Mouse (Mus musculus): Measurements from ENCODE around the gene Pfkfb3. TPM values are rescaled to one million over a fixed set of nuclear protein-coding genes. Genes with fewer than 3 reads are reported as not detected.

Gene Pfkfb3
- polyA plus RNA-seq, 1 experiment from 2014 or later = 14.1 TPM

DNA sequence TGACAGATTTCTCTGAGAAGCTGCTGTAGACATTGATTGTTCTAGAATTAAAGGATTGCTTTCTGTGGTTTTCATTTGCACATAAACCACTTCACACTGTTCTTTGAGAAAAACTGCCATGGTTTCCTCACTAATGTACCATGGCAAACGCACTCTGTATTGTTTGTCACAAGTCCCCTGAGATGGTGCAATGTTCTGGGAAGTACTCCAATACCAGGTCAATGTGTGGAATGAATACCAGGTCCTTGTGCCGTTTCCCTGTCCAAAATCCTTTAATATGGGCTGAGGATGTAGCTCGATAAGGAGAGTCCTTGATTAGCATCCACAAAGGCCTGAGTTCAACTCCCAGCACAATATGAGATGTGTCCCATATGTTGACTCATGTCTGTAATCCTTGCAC is 105.2 kb downstream of the Pfkfb3 start:
- Histone ChIP-seq H3K9me3 (ENCODE audit: control insufficient read depth, low read length) (no peaks in the 10 kb centered on the region), H3K4me3 (ENCODE audit: low read depth, low read length) (no peak overlapping the region), H3K27ac (ENCODE audit: low read depth, low read length) (no peak overlapping the region), H3K27me3 (ENCODE audit: control insufficient read depth, insufficient read depth, low read length) (no peaks in the 10 kb centered on the region), H3K36me3 (ENCODE audit: control insufficient read depth, insufficient read depth, low read length) (no peaks in the 10 kb centered on the region), H3K4me2 (ENCODE audit: low read depth, low read length, severe bottlenecking) (no peak overlapping the region), H3K4me1 (replicated peaks; ENCODE audit: control insufficient read depth, insufficient read depth, low read length) (no peaks in the 10 kb centered on the region), H3K9ac (ENCODE audit: low read length) (no peak overlapping the region)
- DNase-seq (ENCODE audit: low spot score) = no peak
- no peak for ATAC-seq (replicated peaks; ENCODE audit: low FRiP score)
- 89% methylated on average over 3 of the region's 3 CpGs for WGBS

DNA sequence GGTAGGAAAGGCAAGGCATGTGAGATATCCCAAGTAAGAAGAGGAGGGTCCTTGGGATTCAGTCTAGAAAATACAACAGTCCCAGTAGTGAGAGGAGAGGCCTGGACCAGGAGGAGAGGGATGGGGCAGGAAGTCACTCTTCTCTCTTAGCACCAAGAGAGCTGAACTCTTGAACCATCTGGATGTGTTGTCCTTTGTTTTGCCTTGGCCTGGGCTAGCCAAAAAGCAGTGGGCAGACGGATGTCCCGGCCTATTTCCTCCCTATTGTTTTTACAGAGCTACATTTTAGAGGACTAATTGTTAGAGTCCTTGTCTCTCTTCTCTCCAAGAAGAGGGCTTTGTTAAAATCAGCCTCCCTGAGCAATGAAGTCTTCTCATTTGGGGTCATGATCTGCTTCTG is 106.0 kb downstream of the Pfkfb3 start:
- H3K4me1 ChIP-seq (replicated peaks; ENCODE audit: control insufficient read depth, insufficient read depth, low read length) = no peaks in the 10 kb centered on the region
- ATAC-seq (replicated peaks; ENCODE audit: low FRiP score) (no peak), DNase-seq (ENCODE audit: low spot score) (no peak)
- WGBS = 68% methylated on average over 2 of the region's 2 CpGs
- no peak overlapping the region for H3K9ac ChIP-seq (ENCODE audit: low read length)
- H3K27me3 ChIP-seq (ENCODE audit: control insufficient read depth, insufficient read depth, low read length) = no peaks in the 10 kb centered on the region
- no peak overlapping the region for H3K4me2 ChIP-seq (ENCODE audit: low read depth, low read length, severe bottlenecking)
- H3K36me3 ChIP-seq (ENCODE audit: control insufficient read depth, insufficient read depth, low read length) = no peaks in the 10 kb centered on the region
- no peak overlapping the region for H3K27ac ChIP-seq (ENCODE audit: low read depth, low read length)
- H3K9me3 ChIP-seq (ENCODE audit: control insufficient read depth, low read length) = no peaks in the 10 kb centered on the region
- H3K4me3 ChIP-seq (ENCODE audit: low read depth, low read length) = no peak overlapping the region

DNA sequence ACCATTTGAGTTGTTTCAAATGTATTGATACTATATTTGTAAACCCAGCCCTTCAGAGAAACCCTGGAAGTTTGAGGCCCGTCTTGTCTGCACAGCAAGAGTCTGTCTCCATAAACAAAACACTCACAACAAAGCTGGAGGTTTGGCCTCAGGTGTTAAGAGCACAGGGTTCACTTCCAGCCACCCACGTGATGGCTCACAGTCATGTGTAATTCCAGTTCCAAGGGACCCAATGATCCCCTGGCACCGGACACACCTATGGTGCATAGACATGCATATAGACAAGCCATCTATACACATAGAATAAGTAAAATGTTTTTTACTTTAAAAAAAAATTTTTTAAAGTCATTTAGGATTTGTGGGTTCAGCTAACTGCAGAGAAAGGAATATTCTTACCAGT is 108.2 kb downstream of the Pfkfb3 start:
- Histone ChIP-seq H3K9ac (ENCODE audit: low read length) (no peak overlapping the region), H3K4me2 (ENCODE audit: low read depth, low read length, severe bottlenecking) (no peak overlapping the region), H3K4me3 (ENCODE audit: low read depth, low read length) (no peak overlapping the region), H3K27ac (ENCODE audit: low read depth, low read length) (no peak overlapping the region), H3K9me3 (ENCODE audit: control insufficient read depth, low read length) (no peaks in the 10 kb centered on the region), H3K27me3 (ENCODE audit: control insufficient read depth, insufficient read depth, low read length) (no peaks in the 10 kb centered on the region), H3K36me3 (ENCODE audit: control insufficient read depth, insufficient read depth, low read length) (no peaks in the 10 kb centered on the region), H3K4me1 (replicated peaks; ENCODE audit: control insufficient read depth, insufficient read depth, low read length) (no peaks in the 10 kb centered on the region)
- 81% methylated on average over 3 of the region's 3 CpGs for WGBS
- DNase-seq (ENCODE audit: low spot score) = no peak
- ATAC-seq (replicated peaks; ENCODE audit: low FRiP score) = no peak

DNA sequence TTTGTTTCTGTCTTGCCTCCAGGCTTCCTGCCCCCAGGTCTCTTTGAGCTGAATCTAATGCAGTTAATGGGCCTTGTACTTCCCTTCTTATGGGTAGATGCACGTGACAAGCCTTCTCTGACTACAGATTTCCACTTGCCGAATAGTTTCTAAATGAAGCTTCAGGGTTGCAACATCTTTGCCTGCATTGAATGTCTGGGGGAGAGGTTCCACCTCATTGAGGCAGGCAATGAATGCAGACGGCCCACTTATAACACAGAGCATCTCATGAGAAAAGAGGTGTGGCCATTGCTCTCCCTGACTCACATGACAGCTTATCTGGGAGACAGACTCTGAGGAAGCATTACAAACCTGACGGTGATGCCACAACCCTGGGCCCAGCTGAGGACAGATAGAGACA is 112.0 kb downstream of the Pfkfb3 start:
- H3K36me3 ChIP-seq (ENCODE audit: control insufficient read depth, insufficient read depth, low read length) = no peaks in the 10 kb centered on the region
- 75% methylated on average over 4 of the region's 4 CpGs for WGBS
- H3K4me1 ChIP-seq (replicated peaks; ENCODE audit: control insufficient read depth, insufficient read depth, low read length) = no peaks in the 10 kb centered on the region
- no peaks in the 10 kb centered on the region for H3K9me3 ChIP-seq (ENCODE audit: control insufficient read depth, low read length)
- no peaks in the 10 kb centered on the region for H3K27me3 ChIP-seq (ENCODE audit: control insufficient read depth, insufficient read depth, low read length)
- H3K27ac ChIP-seq (ENCODE audit: low read depth, low read length) = no peak overlapping the region
- DNase-seq (ENCODE audit: low spot score) (no peak), ATAC-seq (replicated peaks; ENCODE audit: low FRiP score) (no peak)
- H3K4me2 ChIP-seq (ENCODE audit: low read depth, low read length, severe bottlenecking) = no peak overlapping the region
- H3K4me3 ChIP-seq (ENCODE audit: low read depth, low read length) = no peak overlapping the region
- no peak overlapping the region for H3K9ac ChIP-seq (ENCODE audit: low read length)

DNA sequence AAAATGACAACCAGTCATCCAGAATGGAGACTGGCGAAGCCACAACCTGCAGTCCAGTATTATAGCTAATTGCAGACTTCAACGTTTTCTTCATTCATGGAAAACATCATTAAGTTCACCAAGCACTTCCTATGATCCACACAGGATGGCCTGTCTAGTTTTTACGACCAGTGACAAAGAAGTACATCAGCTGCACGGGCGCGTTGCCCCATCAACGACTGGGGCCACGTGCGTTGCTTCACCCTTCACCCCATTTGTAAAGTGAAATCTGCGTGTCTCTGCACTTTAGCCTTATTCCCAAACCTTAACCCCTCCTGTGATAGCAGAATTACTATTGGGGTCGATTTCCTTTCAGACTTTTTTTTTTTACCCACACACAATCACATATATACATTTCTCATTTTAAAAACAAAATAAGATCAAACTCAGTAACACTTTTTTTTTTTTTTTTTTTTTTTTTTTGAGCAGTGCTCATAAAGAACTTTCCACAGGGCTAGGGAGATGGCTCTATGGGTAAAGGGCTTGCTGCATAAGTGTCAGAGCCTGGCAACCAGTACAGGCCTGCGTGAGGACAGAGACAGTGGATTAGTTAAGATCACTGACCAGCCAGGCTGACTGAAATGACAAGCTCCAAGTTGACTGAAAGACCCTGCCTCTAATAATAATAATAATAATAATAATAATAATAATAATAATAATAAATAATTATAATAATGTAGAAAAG is 115.5 kb downstream of the Pfkfb3 start:
- no peaks in the 10 kb centered on the region for H3K36me3 ChIP-seq (ENCODE audit: control insufficient read depth, insufficient read depth, low read length)
- H3K27ac ChIP-seq (ENCODE audit: low read depth, low read length) = no peak overlapping the region
- H3K27me3 ChIP-seq (ENCODE audit: control insufficient read depth, insufficient read depth, low read length) = no peaks in the 10 kb centered on the region
- DNase-seq (ENCODE audit: low spot score) (no peak), ATAC-seq (replicated peaks; ENCODE audit: low FRiP score) (no peak)
- H3K4me3 ChIP-seq (ENCODE audit: low read depth, low read length) = no peak overlapping the region
- H3K4me1 ChIP-seq (replicated peaks; ENCODE audit: control insufficient read depth, insufficient read depth, low read length) = no peaks in the 10 kb centered on the region
- H3K9ac ChIP-seq (ENCODE audit: low read length) = no peak overlapping the region
- WGBS = 83% methylated on average over 12 of the region's 12 CpGs
- no peak overlapping the region for H3K4me2 ChIP-seq (ENCODE audit: low read depth, low read length, severe bottlenecking)
- no peaks in the 10 kb centered on the region for H3K9me3 ChIP-seq (ENCODE audit: control insufficient read depth, low read length)

DNA sequence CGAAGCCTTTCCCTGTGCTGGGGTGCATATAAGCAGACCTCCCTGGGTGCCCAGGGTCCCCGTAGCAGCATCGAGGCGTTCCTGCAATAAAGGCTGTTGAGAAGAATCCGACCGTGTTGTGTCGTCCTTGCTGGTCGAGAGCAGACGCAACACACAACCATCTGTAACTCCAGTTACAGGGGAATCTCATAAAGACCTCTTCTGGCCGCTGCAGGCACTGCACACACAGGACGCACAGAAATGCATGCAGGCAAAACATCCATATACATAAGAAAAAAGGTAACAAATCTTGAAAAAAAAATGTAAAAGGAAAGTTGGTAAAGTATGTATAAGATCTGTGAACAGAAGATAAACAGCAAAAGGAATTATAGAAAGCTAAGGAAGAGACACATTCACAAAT is 117.5 kb downstream of the Pfkfb3 start:
- no peak for DNase-seq (ENCODE audit: low spot score)
- H3K4me2 ChIP-seq (ENCODE audit: low read depth, low read length, severe bottlenecking) = no peak overlapping the region
- H3K4me3 ChIP-seq (ENCODE audit: low read depth, low read length) = no peak overlapping the region

DNA sequence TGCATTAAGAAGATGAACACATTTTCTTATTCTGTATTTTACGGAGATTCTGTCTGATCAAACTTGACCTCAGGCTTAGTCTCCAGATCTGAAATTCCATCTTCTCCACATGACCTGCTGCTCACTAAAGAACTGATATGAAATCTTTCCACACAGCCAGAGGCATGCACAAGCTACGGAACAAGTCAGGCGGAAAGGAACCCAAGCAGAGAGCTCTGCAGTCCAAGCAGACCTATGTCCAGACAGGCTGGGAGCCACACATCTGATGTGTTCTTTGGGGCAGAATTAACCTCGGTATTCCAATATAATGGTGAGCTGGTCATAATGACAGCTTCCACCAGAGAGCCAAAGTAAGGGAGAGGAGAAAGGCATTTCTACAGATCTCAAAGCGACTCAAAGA is 120.5 kb downstream of the Pfkfb3 start:
- no peak for ATAC-seq (replicated peaks; ENCODE audit: low FRiP score)
- WGBS = 83% methylated on average over 5 of the region's 5 CpGs

More for the DNA sequence above, 117.5 kb downstream of the Pfkfb3 start:
- Histone ChIP-seq H3K4me1 (replicated peaks; ENCODE audit: control insufficient read depth, insufficient read depth, low read length) (no peaks in the 10 kb centered on the region), H3K27ac (ENCODE audit: low read depth, low read length) (no peak overlapping the region), H3K36me3 (ENCODE audit: control insufficient read depth, insufficient read depth, low read length) (no peaks in the 10 kb centered on the region), H3K27me3 (ENCODE audit: control insufficient read depth, insufficient read depth, low read length) (no peaks in the 10 kb centered on the region), H3K9ac (ENCODE audit: low read length) (no peak overlapping the region), H3K9me3 (ENCODE audit: control insufficient read depth, low read length) (no peaks in the 10 kb centered on the region)
- ATAC-seq (replicated peaks; ENCODE audit: low FRiP score) = no peak
- WGBS = 95% methylated on average over 11 of the region's 11 CpGs

DNA sequence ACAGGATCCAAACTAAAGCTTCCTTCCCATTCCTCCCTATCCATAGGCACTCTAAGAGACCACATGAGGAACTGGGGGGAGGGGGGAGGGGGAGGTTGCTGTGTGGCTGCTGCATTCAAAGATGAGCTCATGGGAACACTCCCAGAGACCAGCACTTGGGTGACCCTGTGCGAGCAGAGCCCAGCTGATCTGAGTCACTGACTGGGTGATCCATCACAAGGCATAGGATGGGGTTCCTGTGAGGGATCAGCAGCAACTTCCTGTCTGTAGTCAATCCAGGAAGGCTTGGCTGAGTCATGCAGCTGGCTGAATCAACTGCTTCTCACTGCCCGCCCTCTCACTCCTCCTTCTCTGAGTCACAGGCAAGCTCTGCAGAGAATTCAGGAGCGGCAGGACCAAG is 124.3 kb downstream of the Pfkfb3 start:
- H3K27ac ChIP-seq (ENCODE audit: low read depth, low read length) = no peak overlapping the region
- no peaks in the 10 kb centered on the region for H3K27me3 ChIP-seq (ENCODE audit: control insufficient read depth, insufficient read depth, low read length)
- no peak overlapping the region for H3K4me2 ChIP-seq (ENCODE audit: low read depth, low read length, severe bottlenecking)
- no peaks in the 10 kb centered on the region for H3K4me1 ChIP-seq (replicated peaks; ENCODE audit: control insufficient read depth, insufficient read depth, low read length)
- whole genome bisulfite sequencing = 53% methylated on average over 3 of the region's 3 CpGs
- no peak overlapping the region for H3K9ac ChIP-seq (ENCODE audit: low read length)
- no peaks in the 10 kb centered on the region for H3K36me3 ChIP-seq (ENCODE audit: control insufficient read depth, insufficient read depth, low read length)
- ATAC-seq (replicated peaks; ENCODE audit: low FRiP score) = peak; percentile 50; the same call in 1 of the 2 replicates
- no peak overlapping the region for H3K4me3 ChIP-seq (ENCODE audit: low read depth, low read length)
- no peak for DNase-seq (ENCODE audit: low spot score)
- no peaks in the 10 kb centered on the region for H3K9me3 ChIP-seq (ENCODE audit: control insufficient read depth, low read length)

More for the DNA sequence above, 120.5 kb downstream of the Pfkfb3 start:
- no peaks in the 10 kb centered on the region for H3K4me1 ChIP-seq (replicated peaks; ENCODE audit: control insufficient read depth, insufficient read depth, low read length)
- no peak overlapping the region for H3K4me3 ChIP-seq (ENCODE audit: low read depth, low read length)
- no peaks in the 10 kb centered on the region for H3K27me3 ChIP-seq (ENCODE audit: control insufficient read depth, insufficient read depth, low read length)
- no peaks in the 10 kb centered on the region for H3K36me3 ChIP-seq (ENCODE audit: control insufficient read depth, insufficient read depth, low read length)
- DNase-seq (ENCODE audit: low spot score) = no peak
- no peaks in the 10 kb centered on the region for H3K9me3 ChIP-seq (ENCODE audit: control insufficient read depth, low read length)
- H3K9ac ChIP-seq (ENCODE audit: low read length) = no peak overlapping the region
- no peak overlapping the region for H3K27ac ChIP-seq (ENCODE audit: low read depth, low read length)
- H3K4me2 ChIP-seq (ENCODE audit: low read depth, low read length, severe bottlenecking) = no peak overlapping the region

DNA sequence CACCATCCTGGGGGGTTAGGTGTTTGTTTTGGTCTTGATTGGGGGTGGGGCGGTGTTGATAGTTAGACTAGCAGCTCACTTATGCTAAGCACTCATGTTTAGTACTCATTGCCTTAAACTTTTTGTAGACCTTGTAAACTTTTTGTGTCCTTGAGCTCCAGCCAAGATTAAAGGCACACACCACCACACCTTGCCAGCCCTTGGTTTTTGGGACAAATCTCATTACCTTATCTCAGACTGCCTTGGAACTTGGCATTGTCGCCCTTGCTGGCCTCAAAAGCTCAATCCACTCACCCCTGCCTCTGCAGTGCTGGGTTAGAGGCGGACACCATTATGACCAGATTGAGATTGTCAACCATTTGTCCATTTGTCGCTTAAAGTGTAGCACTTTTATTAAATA is 125.3 kb downstream of the Pfkfb3 start:
- no peaks in the 10 kb centered on the region for H3K9me3 ChIP-seq (ENCODE audit: control insufficient read depth, low read length)
- H3K36me3 ChIP-seq (ENCODE audit: control insufficient read depth, insufficient read depth, low read length) = no peaks in the 10 kb centered on the region
- ATAC-seq (replicated peaks; ENCODE audit: low FRiP score) (no peak), DNase-seq (ENCODE audit: low spot score) (no peak)
- 93% methylated on average over 4 of the region's 4 CpGs for WGBS
- H3K4me3 ChIP-seq (ENCODE audit: low read depth, low read length) = no peak overlapping the region
- H3K27ac ChIP-seq (ENCODE audit: low read depth, low read length) = no peak overlapping the region
- H3K27me3 ChIP-seq (ENCODE audit: control insufficient read depth, insufficient read depth, low read length) = no peaks in the 10 kb centered on the region
- no peaks in the 10 kb centered on the region for H3K4me1 ChIP-seq (replicated peaks; ENCODE audit: control insufficient read depth, insufficient read depth, low read length)
- H3K9ac ChIP-seq (ENCODE audit: low read length) = no peak overlapping the region
- H3K4me2 ChIP-seq (ENCODE audit: low read depth, low read length, severe bottlenecking) = no peak overlapping the region
